Mouse (Mus musculus): ENCODE data around the gene Gp2. TPM values are rescaled to one million over a fixed set of nuclear protein-coding genes. Genes with fewer than 3 reads are reported as not detected.

Gp2 gene
- polyA plus RNA-seq, 1 experiment from 2014 or later: not detected

DNA sequence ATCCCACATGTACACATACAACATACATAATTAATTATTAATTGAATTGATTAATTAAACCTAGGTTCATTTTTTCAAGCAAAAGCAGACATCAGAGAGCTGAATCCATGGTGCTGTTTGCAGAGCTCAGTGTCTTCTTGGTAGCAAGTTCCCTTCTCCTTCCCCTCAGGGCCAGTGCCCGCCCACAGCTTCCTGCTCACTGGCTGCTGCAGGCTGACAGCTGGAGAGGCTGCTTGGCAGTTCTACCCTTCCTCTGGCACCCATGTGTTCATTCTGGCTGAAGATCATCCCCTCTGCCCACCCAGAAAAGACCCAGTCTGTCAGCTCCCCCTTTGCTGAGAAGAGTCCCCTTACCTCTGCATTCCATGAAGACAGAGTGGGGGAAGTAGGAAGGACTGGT lies 40.6 kb downstream of the Gp2 start:
- Histone ChIP-seq H3K4me3 (replicated peaks) (no peak overlapping the region), H3K27ac (replicated peaks) (no peak overlapping the region), H3K36me3 (no peaks in the 10 kb centered on the region), H3K9me3 (replicated peaks) (no peaks in the 10 kb centered on the region), H3K4me1 (peaks cover 8% of the 10 kb centered on the region), H3K27me3 (replicated peaks) (no peaks in the 10 kb centered on the region), H3K9ac (replicated peaks) (no peak overlapping the region), H3K4me2 (no peak overlapping the region)
- no peak for ATAC-seq (ENCODE audit: low FRiP score)
- 79% methylated on average over 1 of the region's 1 CpGs for WGBS

DNA sequence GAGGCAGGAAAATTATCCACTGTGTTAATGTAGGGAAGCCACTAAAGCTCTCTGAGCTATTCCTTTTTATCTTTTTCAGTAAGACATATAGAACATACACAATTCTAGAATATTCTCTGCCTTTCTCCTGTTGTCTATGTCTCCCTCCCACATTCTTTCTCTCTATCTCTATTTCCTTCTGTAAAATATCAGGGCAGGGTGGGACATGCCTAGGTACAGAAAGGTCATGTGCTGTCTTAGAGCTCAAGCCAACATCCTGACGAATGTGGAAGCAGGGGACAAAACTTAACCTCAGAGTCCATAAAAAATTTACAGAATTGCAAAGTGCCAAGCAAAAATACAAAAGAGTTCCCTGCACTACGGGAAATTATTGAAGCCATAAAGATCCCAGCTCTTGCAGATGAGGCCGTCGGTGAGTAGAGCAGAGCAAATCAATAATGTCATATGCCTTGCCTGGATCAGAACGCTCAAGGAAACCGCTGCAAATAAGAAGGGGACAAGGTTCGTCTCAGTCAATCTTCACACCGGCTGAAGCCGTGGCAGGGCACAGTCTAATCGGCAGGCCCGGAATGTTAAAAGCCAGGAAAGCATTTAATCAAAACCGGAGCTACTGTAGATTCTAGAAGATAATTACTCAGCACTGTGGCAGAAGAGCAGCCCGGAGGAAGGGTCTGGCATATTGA lies 64.9 kb downstream of the Gp2 start:
- Histone ChIP-seq H3K27ac (replicated peaks) (no peak overlapping the region), H3K9me3 (replicated peaks) (no peaks in the 10 kb centered on the region), H3K27me3 (replicated peaks) (no peaks in the 10 kb centered on the region), H3K36me3 (no peaks in the 10 kb centered on the region), H3K4me1 (peaks cover 3% of the 10 kb centered on the region; the same call in 1 of the 2 replicates), H3K4me2 (no peak overlapping the region), H3K4me3 (replicated peaks) (no peak overlapping the region), H3K9ac (replicated peaks) (no peak overlapping the region)
- WGBS: 59% methylated on average over 13 of the region's 13 CpGs
- ATAC-seq (ENCODE audit: low FRiP score): no peak

Other genes starting within 250 kb of the Gp2 start
- gene Umod, start 20.0 kb upstream of the Gp2 start, polyA plus RNA-seq (2015; fragmentation: Nextera tagmentation; extraction: Ambion mirVana): not detected in 2 replicates
- 0.08 TPM in 1 of 2 replicates, not detected in the other for gene Acsm5, start 60.2 kb upstream of the Gp2 start, polyA plus RNA-seq (2015; fragmentation: Nextera tagmentation; extraction: Ambion mirVana)
- 0.10 and 0.14 TPM in 2 replicates for gene Pdilt, start 64.2 kb upstream of the Gp2 start, polyA plus RNA-seq (2015; fragmentation: Nextera tagmentation; extraction: Ambion mirVana)
- gene Acsm2, start 95.1 kb upstream of the Gp2 start, polyA plus RNA-seq (2015; fragmentation: Nextera tagmentation; extraction: Ambion mirVana): not detected in 2 replicates
- gene Acsm1, start 147.7 kb upstream of the Gp2 start, polyA plus RNA-seq (2015; fragmentation: Nextera tagmentation; extraction: Ambion mirVana): not detected in 2 replicates
- not detected in 2 replicates for gene Acsm4, start 230.7 kb upstream of the Gp2 start, polyA plus RNA-seq (2015; fragmentation: Nextera tagmentation; extraction: Ambion mirVana)

Measured in neural tube, embryonic 15.5 days (tissue).